Mouse (Mus musculus) brain, embryonic 18.5 days (tissue): ENCODE measurements around the gene Polrmt.
"Not testable (repeated sequence)": the region's sequence is repeated elsewhere in the genome, so short reads cannot be mapped to it uniquely, and the experiment has no call there.

ENCODE experiments used
- DNase-seq: peaks from one replicate; pipeline ENCODE4 v3.0.0-alpha.2; 2012; ENCODE audit warnings: low read depth, low spot score

Polrmt gene

DNA sequence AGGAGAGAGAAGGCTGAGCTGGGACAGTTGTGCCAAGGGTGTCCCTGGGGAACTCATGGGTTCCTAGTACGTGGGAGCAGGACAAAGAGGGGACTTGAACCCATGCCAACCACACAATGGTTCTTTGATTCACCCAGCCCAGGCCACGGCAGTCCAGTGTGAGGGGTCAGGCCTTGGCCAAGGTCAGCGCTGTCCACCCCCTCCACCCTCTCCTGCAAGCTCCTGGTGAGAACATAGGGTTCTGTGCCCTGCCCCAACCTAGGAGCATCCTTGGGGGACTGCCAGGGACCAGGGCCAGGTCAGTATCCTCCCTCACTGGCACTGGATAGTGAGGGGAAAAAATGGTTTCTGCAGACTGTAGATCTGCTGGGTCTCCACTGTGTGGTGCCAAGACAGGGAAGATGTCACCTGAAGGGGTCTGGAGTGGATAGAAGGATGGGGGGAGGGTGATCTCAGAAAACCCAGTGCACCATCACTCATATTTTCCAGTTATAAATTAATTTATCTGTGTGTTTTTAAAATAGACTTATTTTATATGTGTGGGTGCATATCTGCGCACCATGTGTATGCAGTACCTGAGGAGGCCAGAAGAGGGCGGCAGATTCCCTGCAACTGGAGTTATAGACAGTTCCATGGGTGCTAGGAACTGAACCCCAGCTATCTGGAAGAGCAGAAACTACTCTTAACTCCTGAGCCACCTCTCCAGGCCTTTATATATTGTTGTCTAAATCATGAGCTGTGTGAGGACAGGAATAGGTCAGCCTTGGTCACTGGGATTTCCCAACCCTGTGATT is 28.3 kb upstream of the Polrmt start:
- no peak for DNase-seq

DNA sequence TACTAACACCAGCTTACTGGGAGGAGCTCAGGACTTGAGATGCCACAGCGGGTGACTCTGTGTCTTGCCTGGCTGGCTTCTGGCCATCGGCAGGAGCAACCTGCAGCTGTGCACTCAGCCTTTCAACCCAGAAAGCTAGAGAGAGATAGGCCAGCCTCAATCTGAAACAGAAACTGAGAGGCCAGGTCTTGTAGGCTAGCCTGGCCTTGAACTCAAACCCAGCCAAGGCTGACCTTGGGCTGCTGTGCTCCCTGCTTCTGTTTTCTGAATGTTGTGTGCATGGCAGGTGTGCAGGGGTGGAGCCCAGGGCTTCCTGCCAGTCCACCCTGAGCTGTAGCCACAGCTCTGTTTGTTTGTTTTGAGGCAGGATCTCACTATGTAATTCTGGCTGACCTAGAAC is 26.8 kb upstream of the Polrmt start:
- no peak for DNase-seq

DNA sequence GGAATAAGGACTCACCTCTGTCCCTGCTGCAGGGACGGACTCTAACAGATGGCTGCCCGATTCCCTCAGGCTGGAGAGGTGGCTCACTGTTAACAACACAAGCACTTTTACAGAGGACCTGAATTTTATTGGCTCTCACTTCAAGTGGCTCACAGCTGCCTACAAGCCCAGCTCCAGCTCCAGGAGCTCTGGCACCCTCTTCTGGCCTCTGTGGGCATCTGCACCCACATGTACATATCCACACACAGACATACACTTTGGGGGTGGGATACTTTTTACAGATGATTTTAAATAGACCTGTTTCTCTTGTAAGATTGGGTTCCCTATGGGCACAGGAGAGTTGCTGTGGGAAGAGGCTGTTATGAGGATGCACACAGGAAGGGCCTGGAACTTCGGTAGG is 25.9 kb upstream of the Polrmt start:
- no peak for DNase-seq

DNA sequence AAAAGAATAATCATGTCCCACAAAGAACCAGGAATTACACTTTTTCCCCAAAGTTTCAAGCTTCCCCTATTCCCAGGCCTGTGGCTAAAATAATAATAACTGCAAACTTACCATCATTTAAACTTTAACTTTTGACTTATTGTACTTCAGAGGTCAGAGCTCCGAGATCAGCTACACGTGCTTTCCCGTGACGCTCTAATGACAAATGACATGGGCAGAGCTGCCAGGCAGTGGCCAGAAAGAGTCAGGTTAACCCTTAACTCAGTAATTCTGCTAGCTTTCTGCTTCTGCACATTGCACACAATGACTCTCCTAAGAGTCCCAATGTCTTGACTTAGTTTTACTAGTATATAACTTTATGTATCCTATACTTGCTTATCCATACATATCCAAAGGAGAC is 22.9 kb upstream of the Polrmt start:
- DNase-seq: no peak

GRCm38 (mm10) chr10:79768400-79768799 is 22.0 kb upstream of the Polrmt start:
- DNase-seq: no peak

DNA sequence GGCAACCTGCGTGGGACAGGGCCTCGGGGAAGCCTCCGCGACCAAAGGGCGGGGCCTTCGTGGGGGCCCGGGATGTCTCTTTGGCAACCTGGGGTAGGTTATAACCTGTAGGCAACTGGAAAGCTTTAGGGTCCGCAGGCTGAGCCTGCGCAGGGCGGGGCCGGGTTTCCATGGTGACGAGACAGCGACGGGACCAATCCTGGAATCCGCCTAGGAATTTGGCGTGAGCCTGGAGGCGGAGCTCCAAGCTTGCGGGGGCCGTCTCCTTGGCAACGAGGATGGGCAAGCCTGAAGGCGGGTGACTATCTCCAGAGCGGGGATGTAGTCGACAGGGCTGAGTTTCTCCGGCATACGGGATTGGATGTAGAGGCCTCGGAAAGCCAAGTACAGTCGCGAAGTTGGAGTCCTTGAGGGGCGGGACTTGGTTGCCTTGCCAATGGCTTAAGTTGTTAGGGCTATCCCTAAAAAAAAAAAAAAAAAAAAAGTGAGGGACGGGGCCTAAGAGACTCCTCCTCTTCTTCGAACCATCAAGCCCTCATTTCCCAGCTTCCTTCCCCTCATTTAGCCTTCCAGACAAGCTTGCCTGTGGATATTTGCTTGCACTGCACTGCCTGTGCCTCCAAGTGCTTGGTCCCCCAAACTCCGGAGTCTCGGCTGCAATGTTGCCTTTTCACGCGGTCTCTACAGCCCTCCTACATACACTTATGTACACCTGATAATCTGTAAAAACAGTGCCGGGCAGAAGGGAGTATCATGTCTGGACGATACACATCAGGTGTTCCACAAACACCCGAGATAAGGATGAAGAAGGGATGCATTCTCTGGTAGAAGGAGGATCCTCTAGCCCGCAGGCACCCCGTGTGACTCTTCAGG is 21.2 kb upstream of the Polrmt start:
- peak; percentile 90 for DNase-seq

DNA sequence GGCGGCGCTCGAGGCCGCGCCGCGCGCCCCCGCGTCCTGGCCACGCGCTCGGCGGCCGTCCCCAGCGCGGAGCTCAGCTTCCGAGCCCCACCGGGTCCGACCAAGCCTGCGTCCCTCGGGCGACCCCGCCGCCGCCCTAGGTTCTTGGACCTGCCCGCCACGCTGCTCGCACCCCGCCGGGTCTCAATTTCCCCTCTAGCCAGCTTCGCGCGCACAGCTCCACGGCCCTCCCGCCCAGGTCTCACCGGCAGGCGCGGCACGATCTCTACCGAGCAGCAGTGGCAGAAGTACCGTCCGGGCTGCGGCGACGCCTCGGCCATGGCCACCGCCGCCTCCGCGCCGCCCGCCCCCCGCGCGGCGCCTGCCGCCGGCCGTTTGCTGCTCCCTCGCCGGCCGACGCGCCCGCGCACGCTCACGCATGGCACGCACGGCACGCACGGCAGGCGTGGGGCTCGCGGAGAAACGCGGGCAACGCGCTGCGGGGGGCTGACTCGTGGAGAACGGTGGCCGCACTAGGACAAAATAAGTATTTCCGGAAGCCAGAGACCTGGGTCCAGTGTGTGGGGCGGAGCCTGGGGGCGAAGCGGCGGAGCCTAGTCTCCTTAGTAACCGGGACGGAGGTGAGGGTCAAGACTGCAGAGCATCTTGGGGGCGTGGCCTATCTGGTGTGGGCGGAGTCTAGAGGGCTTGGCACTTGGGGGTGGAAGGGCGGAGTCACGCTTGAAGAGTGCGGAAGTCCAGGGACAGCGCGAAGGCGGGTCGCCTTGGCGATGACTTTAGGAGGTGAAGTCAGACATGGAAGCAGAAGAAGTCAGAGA is 20.3 kb upstream of the Polrmt start, which contains the start of gene Rnf126:
Rnf126 (minus strand) TSS at position 445 of the 818 bp plus-strand sequence.
- peak; percentile 91 for DNase-seq

GRCm38 (mm10) chr10:79766001-79766507 is 19.7 kb upstream of the Polrmt start:
- DNase-seq: no peak

DNA sequence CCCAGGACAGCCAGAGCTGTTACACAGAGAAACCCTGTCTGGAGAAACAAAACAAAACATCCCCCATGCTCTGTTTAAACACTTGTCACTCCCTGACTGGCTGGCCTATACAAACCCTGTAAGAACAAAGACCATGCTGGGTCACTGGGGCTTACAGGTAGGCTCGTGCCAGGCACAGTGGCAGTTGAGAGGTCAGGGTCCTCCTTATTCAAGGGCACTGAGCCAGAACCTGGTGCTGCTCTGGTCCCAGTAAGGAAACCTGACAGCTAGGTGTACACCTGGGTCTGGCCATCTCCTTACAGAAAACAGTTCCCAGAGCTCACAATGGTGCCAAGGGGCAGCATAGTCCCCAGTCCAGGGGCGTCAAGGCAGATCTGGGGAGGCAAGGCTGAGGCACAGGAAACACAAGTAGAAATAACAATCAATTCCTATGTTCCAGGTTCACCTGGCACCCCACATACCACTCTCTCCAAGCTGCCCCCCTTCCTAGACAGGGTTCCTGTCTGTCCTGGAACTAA is 18.9 kb upstream of the Polrmt start:
- no peak for DNase-seq

- DNase-seq: no peak
These were observed 17.9 kb upstream of the Polrmt start for GRCm38 (mm10) chr10:79764234-79764633.

DNA sequence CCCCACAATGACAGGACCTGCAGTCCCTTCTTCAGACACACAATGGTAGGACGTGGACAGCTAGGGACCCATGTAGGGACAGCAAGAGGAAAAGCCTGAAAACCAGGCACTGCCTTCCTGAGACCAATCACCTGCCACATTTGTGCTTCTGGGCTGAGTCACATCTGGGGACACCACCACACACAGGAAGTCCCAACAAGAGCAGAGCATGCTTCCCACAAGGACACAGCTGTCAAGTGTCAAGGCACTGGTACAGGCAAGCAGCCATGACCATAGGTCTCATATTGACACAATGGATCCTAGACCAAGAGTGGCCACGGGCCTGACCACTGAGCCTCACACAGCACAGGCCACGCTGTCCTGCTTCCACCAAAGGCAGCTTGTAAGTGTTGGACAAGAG is 16.5 kb upstream of the Polrmt start:
- DNase-seq: no peak

DNA sequence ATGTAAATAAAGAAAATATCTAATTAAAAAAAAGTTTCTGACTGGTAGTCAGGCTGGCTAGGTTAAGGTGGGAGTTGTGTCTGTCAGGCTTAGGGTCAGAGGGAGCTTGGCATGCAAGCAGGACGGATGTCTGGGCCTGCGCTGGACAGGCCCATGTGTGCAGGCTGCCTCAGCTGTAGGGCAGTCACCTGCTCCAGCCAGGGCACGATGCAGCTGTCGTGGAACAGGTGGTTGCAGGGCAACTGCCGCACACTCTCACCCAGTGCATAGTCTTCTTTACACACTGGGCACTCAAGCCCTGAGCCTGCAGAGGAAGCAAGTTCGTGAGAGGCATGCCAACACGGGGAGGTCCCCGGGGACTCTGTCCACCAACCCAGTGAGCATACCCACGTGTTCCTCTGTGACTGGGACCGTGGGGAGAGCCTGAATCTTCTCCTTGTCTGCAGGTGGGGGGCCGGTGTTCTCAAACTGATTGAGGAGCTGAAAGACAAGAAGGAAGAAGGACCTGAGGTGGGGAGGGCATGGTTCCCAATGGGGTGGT is 14.3 kb upstream of the Polrmt start:
- DNase-seq: no peak

DNA sequence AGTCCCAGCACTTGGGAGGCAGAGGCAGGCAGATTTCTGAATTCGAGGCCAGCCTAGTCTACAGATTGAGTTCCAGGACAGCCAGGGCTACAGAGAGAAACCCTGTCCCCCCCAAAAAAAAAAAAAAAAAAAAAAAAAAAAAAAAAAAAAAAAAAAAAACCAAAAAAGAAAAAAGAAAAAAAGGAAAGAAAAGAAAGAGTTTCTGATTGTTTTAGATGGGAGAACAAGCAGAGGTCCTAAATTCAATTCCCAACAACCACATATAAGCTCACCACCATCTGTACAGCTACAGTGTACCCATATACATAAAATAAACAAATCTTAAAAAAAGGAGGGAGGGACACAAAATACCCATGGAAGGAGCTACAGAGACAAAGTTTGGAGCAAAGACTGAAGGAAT is 13.3 kb upstream of the Polrmt start:
- not testable (repeated sequence) for DNase-seq

- DNase-seq: no peak
These were observed 10.3 kb upstream of the Polrmt start for GRCm38 (mm10) chr10:79756660-79757059.

GRCm38 (mm10) chr10:79755854-79756253 is 9.5 kb upstream of the Polrmt start:
- no peak for DNase-seq

DNA sequence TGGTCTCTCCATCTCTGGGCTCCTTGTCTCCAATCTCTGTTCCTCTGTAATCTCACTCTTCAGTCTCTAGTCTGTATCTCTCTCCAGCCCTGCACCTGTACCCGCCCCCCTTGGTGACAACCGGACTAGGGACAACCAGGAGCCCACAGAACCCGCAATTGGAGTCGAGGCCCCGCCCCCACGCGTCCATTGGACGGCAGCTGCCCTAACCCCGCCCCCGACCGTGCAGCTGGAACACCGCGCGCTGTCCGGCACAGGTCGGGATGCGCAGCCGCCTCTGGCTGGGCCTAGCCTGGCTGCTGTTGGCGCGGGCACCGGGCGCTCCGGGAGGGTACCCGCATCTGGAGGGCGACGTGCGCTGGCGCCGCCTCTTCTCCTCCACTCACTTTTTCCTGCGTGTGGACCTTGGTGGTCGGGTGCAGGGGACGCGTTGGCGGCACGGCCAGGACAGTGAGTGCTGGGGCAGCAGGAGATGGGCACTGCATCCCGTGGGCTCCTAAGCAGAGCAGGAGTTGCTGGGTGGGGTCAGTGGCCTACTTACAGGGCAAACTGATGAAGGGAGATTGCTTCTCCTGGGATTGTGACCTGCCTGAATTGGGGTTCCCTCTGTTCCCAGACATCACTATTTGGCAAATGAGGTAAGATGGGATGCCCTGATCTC is 8.6 kb upstream of the Polrmt start, which contains the start of gene Fgf22:
Fgf22 (plus strand) TSS at position 221 of the 661 bp plus-strand sequence.
- no peak for DNase-seq

DNA sequence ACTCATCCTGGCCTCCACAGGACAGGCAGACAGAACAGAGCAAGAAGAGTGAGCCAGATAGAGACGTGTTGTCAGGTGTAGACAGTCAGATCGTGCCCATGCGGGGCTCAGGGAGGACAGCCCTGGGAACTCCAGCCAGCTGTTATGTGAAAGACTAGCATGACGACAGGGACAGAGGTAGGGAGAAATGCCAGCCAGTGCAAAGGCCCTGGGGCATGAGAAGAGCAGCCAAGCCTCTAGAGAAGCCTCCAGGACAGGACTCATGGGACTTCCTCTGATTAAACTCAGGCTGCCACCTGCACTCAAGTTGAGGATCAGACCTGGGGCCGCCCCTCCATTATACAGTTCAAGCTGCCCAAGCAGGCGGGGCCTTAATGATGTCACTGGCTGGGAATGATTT is 2.1 kb upstream of the Polrmt start:
- no peak for DNase-seq

DNA sequence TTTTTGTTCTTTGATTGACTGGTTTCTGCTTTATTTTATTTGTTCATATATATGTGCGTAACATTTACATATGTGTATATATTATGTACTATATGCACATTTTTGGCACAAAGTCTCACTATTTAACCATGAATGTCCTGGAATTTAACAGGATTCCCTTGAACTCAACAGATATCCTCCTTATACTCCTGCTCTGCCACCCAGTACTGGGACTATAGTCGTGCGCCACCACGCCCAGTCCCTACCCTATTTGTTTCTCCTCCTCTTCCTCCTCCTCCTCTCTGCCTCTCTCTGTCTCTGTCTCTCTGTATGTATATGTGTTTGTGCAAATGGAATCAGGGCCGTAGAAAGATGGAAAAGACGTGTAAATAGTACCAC is 382 bp upstream of the Polrmt start:
- no peak for DNase-seq

- no peak for DNase-seq
These were observed 970 bp downstream of the Polrmt start for GRCm38 (mm10) chr10:79745411-79745810.

DNA sequence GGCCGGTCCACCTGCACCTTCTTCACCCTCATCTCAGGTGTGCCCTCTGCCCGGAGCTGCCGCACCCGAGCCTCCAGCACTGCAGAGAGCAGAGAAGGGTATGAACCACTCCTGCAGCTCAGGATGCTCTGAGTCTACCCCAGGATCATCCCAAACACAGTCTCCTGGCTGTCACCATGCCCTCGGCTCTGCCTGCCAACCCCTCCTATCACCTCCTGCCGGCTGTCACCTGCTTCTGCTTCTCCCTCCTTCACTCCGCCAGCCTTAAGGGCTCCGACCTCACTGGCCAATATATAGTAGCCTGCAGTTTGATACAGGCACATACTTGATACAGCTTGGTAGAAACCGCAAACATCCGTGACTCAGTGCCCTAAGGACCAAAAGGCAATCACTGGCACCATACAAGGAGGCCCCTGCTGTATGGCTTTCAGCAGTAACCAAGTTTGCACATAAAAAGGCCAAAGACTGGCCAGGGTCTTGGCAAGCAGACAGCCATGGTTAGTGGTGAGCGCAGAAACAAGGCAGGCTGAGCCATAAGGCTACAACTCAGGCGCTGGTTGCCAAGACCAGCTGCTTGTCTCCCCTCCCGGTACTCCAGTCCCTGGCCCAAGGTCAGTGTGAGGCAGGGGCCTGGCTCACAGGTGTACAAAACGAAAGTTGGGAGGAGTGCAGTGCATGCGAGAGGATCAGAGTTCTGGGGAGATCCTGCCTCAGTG is 2.6 kb downstream of the Polrmt start:
- no peak for DNase-seq
